Mouse (Mus musculus) hindbrain, postnatal 0 days (tissue): ENCODE measurements at regions not wholly inside any gene's neighbourhood (a gene's known extent, or its start where the extent isn't known, plus 50 kb on each side); places are given as distances from the start of the nearest gene placed in this dataset.

Experiments used
- ATAC-seq: fragments of 200-750 bp; cut with Nextera tagmentation; 2 replicates; pipeline ENCODE4 v1.8.0; 2017; ENCODE audit warnings: mild to moderate bottlenecking, moderate TSS enrichment, moderate library complexity
- DNase-seq: peaks from one replicate; pipeline ENCODE4 v3.0.0-alpha.2; 2015; ENCODE audit warnings: low spot score
- H3K27ac ChIP-seq: fragments of 300-500 bp; sonication (generic); 2 replicates; pipeline ENCODE4 v1.5.1; 2014; ENCODE audit warnings: mild to moderate bottlenecking
- H3K27me3 ChIP-seq: fragments of 300-500 bp; sonication (generic); 2 replicates; pipeline ENCODE4 v1.6.1; 2014; ENCODE audit warnings: low read length, mixed read lengths; ENCODE audit not compliant: insufficient read depth
- H3K36me3 ChIP-seq: fragments of 300-500 bp; sonication (generic); 2 replicates; pipeline ENCODE4 v1.6.1; 2014; ENCODE audit warnings: low read length, mixed read lengths; ENCODE audit not compliant: insufficient read depth
- H3K4me1 ChIP-seq: fragments of 300-500 bp; sonication (generic); 2 replicates; pipeline ENCODE4 v1.6.1; 2014; ENCODE audit warnings: antibody characterized with exemption, low read length, mixed read lengths; ENCODE audit not compliant: insufficient read depth
- H3K4me2 ChIP-seq: fragments of 300-500 bp; sonication (generic); 2 replicates; pipeline ENCODE4 v1.6.1; 2014; ENCODE audit warnings: low read depth, mild to moderate bottlenecking, low read length, moderate library complexity, mixed read lengths
- H3K4me3 ChIP-seq: fragments of 300-500 bp; sonication (generic); 2 replicates; pipeline ENCODE4 v1.5.1; 2014; ENCODE audit warnings: low read length
- H3K9ac ChIP-seq: fragments of 300-500 bp; sonication (generic); replicated peaks from 2 replicates; pipeline ENCODE4 v1.6.1; 2014; ENCODE audit warnings: mild to moderate bottlenecking, low read length, moderate library complexity, mixed read lengths
- H3K9me3 ChIP-seq: fragments of 300-500 bp; sonication (generic); 2 replicates; pipeline ENCODE4 v1.6.1; 2016; ENCODE audit warnings: low read length, mixed read lengths
- CTCF ChIP-seq: IDR thresholded peaks from 2 replicates; pipeline ENCODE4 v1.5.1; 2016; ENCODE audit warnings: antibody characterized with exemption, control low read depth, low read depth
- WGBS: fragments of 180-500 bp; shearing (Covaris S2); extraction: QIAGEN DNeasy Blood & Tissue Kit; methylation state at CpG from one replicate; pipeline ENCODE4 v1.1.7; 2014; 5-methylcytosine and 5-hydroxymethylcytosine counted together

DNA sequence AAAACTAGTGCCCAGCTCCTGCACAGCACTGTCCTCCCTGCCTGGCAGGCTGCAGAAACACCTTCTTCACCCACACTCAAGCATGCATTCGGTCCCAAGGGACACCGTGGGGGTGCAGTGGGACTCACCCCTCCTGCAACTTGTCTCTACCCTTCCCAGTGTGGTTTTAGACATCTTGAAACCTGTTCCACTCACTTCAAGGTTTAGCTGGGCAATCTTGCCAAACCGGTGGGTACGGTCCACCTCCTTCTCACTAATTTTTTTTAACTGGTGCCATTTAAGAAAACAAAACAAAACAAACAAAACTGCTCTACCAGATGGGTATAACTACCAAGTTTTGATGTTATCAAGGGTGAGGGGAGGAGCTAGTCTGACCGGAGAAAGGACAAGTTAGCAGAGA, 74.2 kb upstream of the Fzd10 start:
- ATAC-seq (no peak), DNase-seq (no peak)
- Histone ChIP-seq H3K27me3 (no peaks in the 10 kb centered on the region), H3K9me3 (no peaks in the 10 kb centered on the region), H3K36me3 (no peaks in the 10 kb centered on the region), H3K27ac (no peak overlapping the region), H3K4me1 (peaks cover 10% of the 10 kb centered on the region; the same call in 1 of the 2 replicates), H3K4me3 (no peak overlapping the region), H3K9ac (no peak overlapping the region), H3K4me2 (no peak overlapping the region)
- WGBS = 85% methylated on average over 5 of the region's 5 CpGs
- no peak for TF ChIP-seq CTCF

DNA sequence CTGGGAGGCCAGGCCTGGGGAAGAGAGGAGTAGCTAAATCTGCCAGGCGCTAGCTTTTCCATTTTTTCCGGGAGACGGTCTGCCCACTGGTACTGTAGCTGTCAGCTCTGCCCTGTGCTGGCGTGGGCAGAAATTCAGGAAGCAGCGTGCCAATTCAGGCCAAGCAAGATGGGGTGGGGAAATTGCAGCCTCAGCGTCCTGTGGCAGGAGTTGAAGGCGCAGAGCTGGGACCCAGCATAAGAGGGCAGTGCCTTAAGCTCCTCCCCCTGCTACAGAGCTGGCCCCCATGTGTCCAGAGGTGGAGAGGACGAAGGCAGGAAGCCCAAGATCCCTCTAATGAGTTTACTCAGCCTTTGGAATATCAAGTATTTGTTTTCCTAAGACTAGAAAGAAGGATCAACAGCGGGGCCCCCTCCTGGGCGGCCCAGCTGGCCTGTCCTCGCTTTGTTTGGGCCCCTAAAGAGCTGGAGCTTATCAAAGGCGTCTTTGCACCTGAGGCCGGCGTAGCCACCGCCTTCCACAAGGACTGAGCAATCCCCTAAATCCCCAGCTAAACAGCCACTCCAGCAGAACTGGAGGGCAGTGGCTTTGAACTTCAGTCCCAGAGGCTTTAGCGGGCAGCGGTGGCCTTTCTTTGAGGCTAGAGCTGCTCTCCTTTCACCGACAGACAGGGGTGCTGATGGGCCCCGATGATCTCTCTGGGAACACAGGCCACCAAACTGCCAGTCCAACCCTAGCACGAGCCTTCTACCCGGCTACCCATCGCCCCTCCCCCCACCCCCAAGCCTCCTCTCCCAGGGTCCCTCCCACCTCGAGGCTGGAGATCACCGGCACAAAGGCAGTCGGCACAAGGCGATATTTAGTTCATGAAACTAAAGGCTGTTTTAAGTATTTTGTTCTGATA, 76.0 kb upstream of the Fzd10 start:
- DNase-seq = peak; percentile 58
- Histone ChIP-seq H3K4me1 (peaks cover 10% of the 10 kb centered on the region; the same call in 1 of the 2 replicates), H3K9me3 (no peaks in the 10 kb centered on the region), H3K27ac (no peak overlapping the region; the same call in 1 of the 2 replicates), H3K4me3 (no peak overlapping the region), H3K9ac (no peak overlapping the region), H3K4me2 (no peak overlapping the region), H3K27me3 (no peaks in the 10 kb centered on the region), H3K36me3 (no peaks in the 10 kb centered on the region)
- 13% methylated on average over 26 of the region's 26 CpGs for WGBS
- TF ChIP-seq CTCF = 0 out of 2 replicates have a peak, but pooled peaks have one; percentile 4
- peak; percentile 44; the same call in 1 of the 2 replicates for ATAC-seq

DNA sequence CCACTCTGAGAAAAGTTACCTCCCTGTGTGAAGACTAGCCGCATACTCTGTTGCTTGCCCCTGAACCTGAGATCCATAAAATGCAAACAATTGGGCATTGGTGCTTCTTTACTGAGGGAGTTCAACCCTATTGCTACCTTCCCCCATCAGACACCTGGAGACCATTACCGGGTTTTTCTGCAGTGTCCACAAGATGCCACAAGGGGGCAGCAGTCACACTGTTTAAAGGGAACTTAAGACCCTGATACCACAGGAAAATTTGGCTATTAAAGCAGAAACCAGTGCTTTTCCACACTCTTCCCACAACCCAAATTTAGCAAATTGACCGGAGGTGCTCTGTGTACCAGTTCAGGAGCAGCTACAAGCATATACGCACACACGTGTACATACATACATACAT, 78.0 kb upstream of the Fzd10 start:
- TF ChIP-seq CTCF = peak; percentile 93
- H3K4me2 ChIP-seq = no peak overlapping the region
- H3K27ac ChIP-seq = no peak overlapping the region
- peaks cover 10% of the 10 kb centered on the region; the same call in 1 of the 2 replicates for H3K4me1 ChIP-seq
- H3K27me3 ChIP-seq = no peaks in the 10 kb centered on the region
- H3K9me3 ChIP-seq = no peaks in the 10 kb centered on the region
- H3K36me3 ChIP-seq = no peaks in the 10 kb centered on the region
- peak; percentile 89 for DNase-seq
- peak; percentile 30; the same call in 1 of the 2 replicates for ATAC-seq
- no peak overlapping the region for H3K4me3 ChIP-seq
- no peak overlapping the region for H3K9ac ChIP-seq
- WGBS = 37% methylated on average over 5 of the region's 5 CpGs

DNA sequence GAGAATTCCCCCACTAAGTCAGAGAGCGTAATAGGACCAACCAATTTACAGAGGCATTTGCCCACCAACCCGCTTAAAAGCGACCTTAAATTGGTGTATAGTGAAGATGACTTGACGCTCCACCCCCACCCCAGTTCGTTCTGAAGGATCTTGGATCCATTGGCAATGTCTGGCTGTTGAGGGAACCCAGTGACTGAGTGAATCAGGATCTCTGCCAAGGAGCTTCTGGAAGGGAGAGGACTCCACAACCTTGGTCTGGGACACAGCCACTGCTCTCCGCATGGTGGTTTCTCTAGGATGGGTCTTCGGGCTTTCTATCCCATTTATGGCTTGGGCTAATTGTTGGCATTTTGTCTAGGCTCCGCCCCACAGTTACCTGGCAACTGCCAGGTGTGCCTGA, 83.3 kb upstream of the Fzd10 start:
- H3K27ac ChIP-seq = no peak overlapping the region
- no peaks in the 10 kb centered on the region for H3K36me3 ChIP-seq
- no peaks in the 10 kb centered on the region for H3K4me1 ChIP-seq
- H3K27me3 ChIP-seq = no peaks in the 10 kb centered on the region
- 64% methylated on average over 8 of the region's 8 CpGs for WGBS
- no peak overlapping the region; the same call in 1 of the 2 replicates for H3K4me2 ChIP-seq
- ATAC-seq (no peak), DNase-seq (peak; percentile 69)
- TF ChIP-seq CTCF = no peak
- no peak overlapping the region for H3K4me3 ChIP-seq
- H3K9me3 ChIP-seq = no peaks in the 10 kb centered on the region
- H3K9ac ChIP-seq = no peak overlapping the region

DNA sequence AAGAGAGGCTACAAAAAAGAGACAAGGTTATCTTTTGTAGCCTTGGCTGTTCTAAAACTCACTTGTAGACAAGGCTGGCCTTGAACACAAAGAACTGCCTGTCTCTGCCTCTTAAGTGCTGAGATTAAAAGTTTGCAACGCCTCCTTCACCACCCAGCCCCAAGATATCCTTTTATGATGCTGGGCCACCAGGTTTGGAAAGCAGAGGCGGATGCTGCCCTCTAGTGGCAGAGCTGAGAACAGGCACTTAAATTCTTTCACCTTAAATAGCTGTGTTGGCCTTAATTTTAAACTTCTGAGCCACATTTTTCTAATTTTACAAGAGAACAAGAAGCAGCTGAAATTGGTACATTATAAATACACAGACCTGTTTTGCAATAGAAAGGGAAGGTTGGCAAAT, 82.5 kb upstream of the Tmem132d start:
- no peak overlapping the region for H3K4me2 ChIP-seq
- no peaks in the 10 kb centered on the region for H3K9me3 ChIP-seq
- H3K4me3 ChIP-seq = no peak overlapping the region
- H3K27me3 ChIP-seq = no peaks in the 10 kb centered on the region
- no peaks in the 10 kb centered on the region for H3K36me3 ChIP-seq
- WGBS = 1% methylated on average over 2 of the region's 2 CpGs
- H3K9ac ChIP-seq = no peak overlapping the region
- DNase-seq = peak; percentile 69
- H3K27ac ChIP-seq = no peak overlapping the region
- no peak for ATAC-seq
- peak; percentile 90 for TF ChIP-seq CTCF
- H3K4me1 ChIP-seq = no peaks in the 10 kb centered on the region

DNA sequence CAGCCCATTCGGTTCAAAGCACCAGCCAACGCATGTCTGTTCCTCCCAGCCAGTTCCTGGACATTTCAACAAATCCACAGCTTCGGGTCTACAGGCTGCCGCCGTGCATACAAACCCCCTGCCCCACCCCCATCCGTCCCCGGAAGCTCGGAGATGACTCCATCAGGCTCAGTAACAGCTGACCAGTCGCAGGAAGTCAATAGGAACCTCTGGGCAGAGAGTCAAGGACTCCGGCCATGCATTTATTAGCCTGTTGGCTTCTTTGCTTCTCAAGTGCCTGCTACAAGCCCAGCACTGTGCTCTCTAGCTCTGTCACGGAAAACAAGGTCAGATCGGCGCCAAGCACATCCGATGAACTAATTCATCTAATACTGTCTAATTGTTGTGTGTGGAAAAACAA, 80.4 kb upstream of the Tmem132d start:
- DNase-seq = peak; percentile 82
- Histone ChIP-seq H3K36me3 (no peaks in the 10 kb centered on the region), H3K27ac (peak overlapping the region; percentile 36; the same call in 1 of the 2 replicates), H3K9ac (no peak overlapping the region), H3K4me1 (no peaks in the 10 kb centered on the region), H3K4me3 (no peak overlapping the region), H3K9me3 (no peaks in the 10 kb centered on the region), H3K27me3 (no peaks in the 10 kb centered on the region), H3K4me2 (no peak overlapping the region)
- WGBS = 47% methylated on average over 14 of the region's 14 CpGs
- no peak for TF ChIP-seq CTCF
- peak; percentile 96 for ATAC-seq

DNA sequence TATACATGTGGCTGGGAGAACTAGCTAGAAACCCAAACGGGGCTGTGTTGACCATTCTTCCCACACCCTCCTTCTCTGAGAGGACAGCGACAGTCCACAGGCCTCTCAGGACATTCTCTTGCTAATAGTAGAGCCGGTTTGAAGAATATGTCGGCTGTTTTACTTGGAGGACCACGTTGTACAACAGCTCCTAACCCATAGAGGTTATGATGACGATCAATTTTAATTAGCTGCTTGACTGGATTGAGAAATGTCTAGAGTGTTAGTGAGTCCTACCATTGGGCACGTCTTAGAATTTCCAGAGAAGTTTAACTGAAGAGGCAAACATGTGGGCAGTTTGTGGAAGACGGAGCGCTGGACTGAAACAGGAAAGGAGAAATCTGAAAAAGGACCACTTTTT, 79.7 kb upstream of the Tmem132d start:
- H3K9ac ChIP-seq = no peak overlapping the region

More for the DNA sequence above, 79.7 kb upstream of the Tmem132d start:
- ATAC-seq = no peak
- Histone ChIP-seq H3K27ac (no peak overlapping the region), H3K4me1 (no peaks in the 10 kb centered on the region), H3K4me3 (no peak overlapping the region), H3K36me3 (no peaks in the 10 kb centered on the region), H3K27me3 (no peaks in the 10 kb centered on the region), H3K9me3 (no peaks in the 10 kb centered on the region), H3K4me2 (no peak overlapping the region)
- 86% methylated on average over 9 of the region's 9 CpGs for WGBS
- DNase-seq = no peak
- no peak for TF ChIP-seq CTCF
